Mouse (Mus musculus): ENCODE measurements at regions not wholly inside any gene's neighbourhood (a gene's known extent, or its start where the extent isn't known, plus 50 kb on each side); places are given as distances from the start of the nearest gene placed in this dataset.

DNA sequence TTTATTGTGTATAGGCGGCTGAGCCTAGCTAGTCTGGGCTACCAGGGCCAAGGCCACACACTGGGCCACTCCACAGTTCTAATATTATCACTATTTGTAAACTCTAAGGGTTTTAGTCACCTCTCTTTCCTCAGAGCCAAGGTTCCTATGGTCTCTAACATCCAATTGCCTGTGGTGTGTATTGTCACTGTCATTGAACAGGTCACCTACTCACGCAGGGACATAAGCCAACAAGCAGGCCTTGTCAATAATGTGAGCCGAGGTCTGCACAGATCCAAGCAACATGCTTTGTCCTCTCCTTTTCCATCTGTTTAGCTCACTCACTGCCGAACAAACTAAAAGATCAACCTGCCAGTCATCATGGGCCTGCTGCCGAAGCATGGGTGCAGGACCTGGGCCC lies 79.5 kb upstream of the Ywhaq start:
- H3K4me3 ChIP-seq (replicated peaks; ENCODE audit: control insufficient read depth, low read depth, low read length) = no peak overlapping the region
- TF ChIP-seq CTCF (IDR thresholded peaks at IDR 0.05; ENCODE audit: control insufficient read depth, insufficient read depth, low read length) = no peak
- no peak for TF ChIP-seq POLR2A (IDR thresholded peaks at IDR 0.05; ENCODE audit: borderline replicate concordance, control insufficient read depth, low read depth, low read length)
- H3K27ac ChIP-seq (ENCODE audit: control insufficient read depth, insufficient read depth, low read depth, low read length, poor library complexity) = no peak overlapping the region
- no peaks in the 10 kb centered on the region for H3K4me1 ChIP-seq (ENCODE audit: control insufficient read depth, insufficient read depth, low read length)
- 82% methylated on average over 5 of the region's 5 CpGs for WGBS

DNA sequence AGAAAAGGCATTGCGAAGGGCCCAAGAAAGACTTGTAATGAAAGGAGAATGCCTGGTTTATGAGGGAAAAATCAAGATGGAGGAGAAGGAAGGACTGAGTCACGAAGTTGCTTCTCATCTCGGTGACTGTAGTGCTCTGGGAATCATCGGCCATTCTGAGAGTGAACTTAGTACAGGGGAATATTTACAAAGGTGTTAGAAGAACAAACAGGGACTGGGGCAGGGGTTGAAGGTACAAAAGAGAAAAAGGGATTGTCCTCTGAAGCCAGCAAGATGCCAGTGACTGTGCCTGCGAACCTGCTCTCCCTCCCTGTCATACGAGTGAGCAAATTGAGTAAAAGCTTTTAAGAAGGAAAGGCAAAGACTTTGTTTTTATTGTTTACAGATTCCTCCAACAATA lies 78.1 kb upstream of the Ywhaq start:
- no peak for TF ChIP-seq CTCF (IDR thresholded peaks at IDR 0.05; ENCODE audit: control insufficient read depth, insufficient read depth, low read length)

DNA sequence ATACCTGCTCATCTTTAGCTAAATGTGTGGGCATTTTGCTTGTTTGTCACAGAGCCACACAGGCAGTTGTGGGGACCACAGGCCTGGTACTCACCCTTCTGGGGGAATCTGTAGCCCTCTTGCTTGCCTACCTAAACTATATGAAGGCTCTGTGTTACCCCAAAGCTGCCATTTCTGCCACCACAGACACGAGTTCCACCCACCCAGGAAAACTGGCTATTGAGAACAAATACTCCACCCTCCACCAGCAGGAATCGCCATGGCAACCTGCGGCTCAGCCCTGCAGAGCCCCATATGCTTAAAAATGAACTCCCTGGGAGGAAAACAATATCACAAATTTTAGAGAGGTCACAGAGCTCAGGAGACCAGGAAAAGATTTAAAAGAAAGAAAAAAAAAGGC lies 76.0 kb upstream of the Ywhaq start:
- Histone ChIP-seq H3K4me1 (ENCODE audit: control insufficient read depth, insufficient read depth, low read length) (no peaks in the 10 kb centered on the region), H3K4me3 (replicated peaks; ENCODE audit: control insufficient read depth, low read depth, low read length) (no peak overlapping the region), H3K27ac (ENCODE audit: control insufficient read depth, insufficient read depth, low read depth, low read length, poor library complexity) (no peak overlapping the region)
- TF ChIP-seq POLR2A (IDR thresholded peaks at IDR 0.05; ENCODE audit: borderline replicate concordance, control insufficient read depth, low read depth, low read length) = no peak
- WGBS = 72% methylated on average over 3 of the region's 3 CpGs

More for the DNA sequence above, 78.1 kb upstream of the Ywhaq start:
- no peak overlapping the region for H3K27ac ChIP-seq (ENCODE audit: control insufficient read depth, insufficient read depth, low read depth, low read length, poor library complexity)
- H3K4me1 ChIP-seq (ENCODE audit: control insufficient read depth, insufficient read depth, low read length) = no peaks in the 10 kb centered on the region
- H3K4me3 ChIP-seq (replicated peaks; ENCODE audit: control insufficient read depth, low read depth, low read length) = no peak overlapping the region
- WGBS = 84% methylated on average over 6 of the region's 6 CpGs

DNA sequence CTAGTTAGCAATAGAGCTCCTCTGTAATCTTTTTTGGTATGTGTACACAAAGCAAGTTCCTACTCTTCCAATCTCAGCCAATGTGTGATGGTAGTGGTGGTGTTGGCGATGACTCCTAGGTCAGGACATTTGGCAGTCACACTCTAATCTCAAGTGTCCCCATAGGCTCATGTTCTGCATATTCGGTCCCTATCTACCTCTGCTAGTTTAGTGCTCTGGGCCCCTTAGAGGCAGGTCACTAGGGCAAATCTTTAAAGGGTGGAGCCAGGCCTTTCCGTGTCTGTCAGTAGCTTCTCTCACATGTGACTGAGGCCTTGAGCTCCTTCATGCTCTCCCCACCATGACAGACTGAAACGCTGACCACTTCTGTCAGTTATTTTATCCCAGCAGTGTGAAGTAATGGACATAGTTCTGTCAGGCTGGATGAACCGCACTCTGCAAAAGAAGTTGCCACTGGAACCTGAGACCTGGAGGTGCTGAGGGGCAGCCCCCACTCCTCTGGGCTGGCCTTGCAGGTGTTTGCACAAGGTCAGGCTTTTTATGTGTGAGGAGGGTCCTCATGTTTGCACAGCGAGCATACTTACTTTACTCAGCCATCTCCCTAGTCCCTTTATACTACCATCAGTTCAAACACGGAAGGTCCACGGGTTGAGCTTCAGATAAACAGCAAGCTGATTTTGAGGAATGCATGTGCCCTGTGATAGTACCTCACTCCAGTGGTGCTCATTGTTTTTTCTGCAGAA lies 75.3 kb upstream of the Ywhaq start:
- Histone ChIP-seq H3K4me3 (replicated peaks; ENCODE audit: control insufficient read depth, low read depth, low read length) (no peak overlapping the region), H3K27ac (ENCODE audit: control insufficient read depth, insufficient read depth, low read depth, low read length, poor library complexity) (no peak overlapping the region), H3K4me1 (ENCODE audit: control insufficient read depth, insufficient read depth, low read length) (no peaks in the 10 kb centered on the region)
- 79% methylated on average over 8 of the region's 8 CpGs for WGBS
- TF ChIP-seq CTCF (IDR thresholded peaks at IDR 0.05; ENCODE audit: control insufficient read depth, insufficient read depth, low read length) (no peak), POLR2A (IDR thresholded peaks at IDR 0.05; ENCODE audit: borderline replicate concordance, control insufficient read depth, low read depth, low read length) (no peak)

DNA sequence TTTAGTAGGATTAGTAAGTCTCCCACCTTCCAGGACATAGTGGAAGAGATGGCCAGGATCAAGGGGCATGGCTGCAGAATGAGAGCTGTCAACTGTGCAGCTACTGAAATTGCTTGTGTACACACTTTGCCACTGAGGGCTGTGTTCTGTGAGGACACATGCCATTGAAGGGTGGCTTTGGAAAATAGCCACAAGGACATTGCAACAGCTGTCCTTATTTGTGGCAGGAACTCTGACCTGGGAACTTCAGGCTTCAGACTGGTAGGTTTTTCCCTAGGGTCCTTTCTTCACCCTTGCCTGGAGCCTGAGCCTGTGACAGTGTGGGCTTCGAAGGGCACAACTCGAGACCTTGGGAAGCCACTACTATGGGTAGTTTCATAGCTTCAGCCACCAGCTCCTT lies 64.2 kb upstream of the Ywhaq start:
- TF ChIP-seq CTCF (IDR thresholded peaks at IDR 0.05; ENCODE audit: control insufficient read depth, insufficient read depth, low read length) (no peak), POLR2A (IDR thresholded peaks at IDR 0.05; ENCODE audit: borderline replicate concordance, control insufficient read depth, low read depth, low read length) (no peak)
- WGBS = 85% methylated on average over 2 of the region's 2 CpGs
- H3K4me1 ChIP-seq (ENCODE audit: control insufficient read depth, insufficient read depth, low read length) = no peaks in the 10 kb centered on the region
- no peak overlapping the region for H3K27ac ChIP-seq (ENCODE audit: control insufficient read depth, insufficient read depth, low read depth, low read length, poor library complexity)
- no peak overlapping the region for H3K4me3 ChIP-seq (replicated peaks; ENCODE audit: control insufficient read depth, low read depth, low read length)

DNA sequence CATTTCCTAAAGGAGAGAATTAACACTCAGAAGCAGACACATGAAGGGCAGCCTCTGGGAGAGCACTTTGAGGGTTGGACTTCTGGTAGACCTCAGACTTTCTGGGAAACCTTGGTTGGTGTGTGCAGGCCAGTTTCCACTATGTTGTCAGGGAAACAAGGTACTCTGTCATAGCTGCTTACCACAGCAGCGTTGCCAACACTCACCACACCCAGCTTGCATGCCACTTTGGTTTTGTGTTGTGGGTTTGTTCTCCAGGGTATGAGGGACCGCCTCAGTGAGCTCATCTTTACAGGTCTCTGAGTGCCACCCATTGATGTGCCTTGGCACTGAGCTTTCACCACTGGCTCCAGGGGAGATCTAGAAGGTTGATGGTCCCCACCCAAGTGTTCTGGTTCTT lies 62.8 kb upstream of the Ywhaq start:
- 42% methylated on average over 2 of the region's 2 CpGs for WGBS
- Histone ChIP-seq H3K27ac (ENCODE audit: control insufficient read depth, insufficient read depth, low read depth, low read length, poor library complexity) (no peak overlapping the region), H3K4me3 (replicated peaks; ENCODE audit: control insufficient read depth, low read depth, low read length) (no peak overlapping the region), H3K4me1 (ENCODE audit: control insufficient read depth, insufficient read depth, low read length) (no peaks in the 10 kb centered on the region)
- TF ChIP-seq POLR2A (IDR thresholded peaks at IDR 0.05; ENCODE audit: borderline replicate concordance, control insufficient read depth, low read depth, low read length) (no peak), CTCF (IDR thresholded peaks at IDR 0.05; ENCODE audit: control insufficient read depth, insufficient read depth, low read length) (no peak)

DNA sequence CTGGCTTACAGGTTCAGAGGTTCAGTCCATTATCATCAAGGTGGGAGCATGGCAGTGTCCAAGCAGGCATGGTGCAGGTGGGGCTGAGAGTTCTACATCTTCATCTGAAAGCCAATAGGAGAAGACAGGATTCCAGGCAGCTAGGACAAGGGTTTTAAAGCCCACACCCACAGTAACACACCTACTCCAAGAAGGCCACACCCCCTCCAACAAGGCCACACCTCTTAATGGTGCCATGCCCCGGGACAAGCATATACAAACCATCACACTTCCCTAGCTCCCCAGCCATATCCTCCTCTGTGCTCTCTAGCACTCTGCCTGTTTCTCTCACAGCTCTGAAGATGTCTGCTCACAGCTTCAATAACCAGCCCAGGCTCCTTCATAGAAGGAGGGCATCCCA lies 61.8 kb upstream of the Ywhaq start:
- TF ChIP-seq POLR2A (IDR thresholded peaks at IDR 0.05; ENCODE audit: borderline replicate concordance, control insufficient read depth, low read depth, low read length) = no peak
- no peak for TF ChIP-seq CTCF (IDR thresholded peaks at IDR 0.05; ENCODE audit: control insufficient read depth, insufficient read depth, low read length)
- H3K4me1 ChIP-seq (ENCODE audit: control insufficient read depth, insufficient read depth, low read length) = no peaks in the 10 kb centered on the region
- no peak overlapping the region for H3K27ac ChIP-seq (ENCODE audit: control insufficient read depth, insufficient read depth, low read depth, low read length, poor library complexity)
- no peak overlapping the region for H3K4me3 ChIP-seq (replicated peaks; ENCODE audit: control insufficient read depth, low read depth, low read length)
- WGBS = 27% methylated on average over 1 of the region's 1 CpGs

DNA sequence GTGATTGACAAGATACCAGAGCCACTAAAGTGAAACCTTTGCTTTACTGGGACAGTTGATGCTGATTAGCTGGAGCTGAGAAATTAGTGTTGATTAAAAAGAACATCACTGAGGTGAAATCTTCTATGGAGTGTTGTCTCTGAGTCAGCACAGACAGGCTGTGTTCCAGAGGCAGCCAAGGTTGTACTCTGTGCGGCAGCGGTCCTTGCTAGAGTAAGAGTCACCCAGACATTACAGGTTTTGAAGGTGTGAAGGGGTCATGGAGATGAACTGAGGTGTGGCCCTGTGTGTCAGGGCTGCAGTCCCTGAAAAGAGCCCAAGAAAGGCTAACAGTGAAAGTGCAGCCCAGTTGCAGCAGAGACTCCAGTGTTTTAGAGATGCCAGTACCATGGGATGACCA lies 59.1 kb upstream of the Ywhaq start:
- TF ChIP-seq POLR2A (IDR thresholded peaks at IDR 0.05; ENCODE audit: borderline replicate concordance, control insufficient read depth, low read depth, low read length) = no peak
- no peak for TF ChIP-seq CTCF (IDR thresholded peaks at IDR 0.05; ENCODE audit: control insufficient read depth, insufficient read depth, low read length)
- 84% methylated on average over 2 of the region's 2 CpGs for WGBS
- H3K4me1 ChIP-seq (ENCODE audit: control insufficient read depth, insufficient read depth, low read length) = no peaks in the 10 kb centered on the region; the same call in 1 of the 2 replicates
- no peak overlapping the region for H3K27ac ChIP-seq (ENCODE audit: control insufficient read depth, insufficient read depth, low read depth, low read length, poor library complexity)
- no peak overlapping the region for H3K4me3 ChIP-seq (replicated peaks; ENCODE audit: control insufficient read depth, low read depth, low read length)
